Comparison of ENCODE assay signal across 8 mouse cellular contexts in the genomic region with DNA sequence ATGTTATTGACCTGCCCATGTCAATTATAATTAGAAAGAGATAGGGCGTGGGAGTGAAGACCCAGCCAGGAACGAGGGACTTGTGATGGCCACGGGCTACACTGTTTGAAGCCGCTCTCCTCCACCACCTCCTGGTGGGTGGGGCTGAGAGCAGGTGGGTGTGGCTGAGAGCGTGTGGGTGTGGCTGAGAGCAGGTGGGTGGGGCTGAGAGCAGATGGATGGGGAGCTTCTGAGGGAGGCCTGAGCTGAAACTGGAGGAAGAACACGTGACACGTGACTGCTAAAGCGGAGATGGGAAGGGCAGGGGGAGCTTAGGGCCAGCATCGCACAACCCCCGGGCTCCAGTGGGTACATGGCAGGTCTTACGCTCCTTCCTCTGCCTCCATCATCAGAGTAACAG. TPM values are rescaled to one million over a fixed set of nuclear protein-coding genes. Genes with fewer than 3 reads are reported as not detected.
A peak's percentile ranks its signal among the peaks of the same experiment; 100 is the strongest.
DNase-seq lines count a peak whose midpoint lies in the region; ATAC-seq and TF ChIP-seq lines count a peak whose summit lies in the region.

No protein-coding gene starts in this region.

- peaks cover 3% of the 10 kb centered on the region; the same call in 1 of the 2 replicates for H3K4me1 ChIP-seq in midbrain, embryonic 11.5 days (ENCODE audit: control insufficient read depth, insufficient read depth, low read length)
- H3K4me1 ChIP-seq in midbrain, embryonic 16.5 days (ENCODE audit: control insufficient read depth, insufficient read depth, low read length) = peaks cover 3% of the 10 kb centered on the region; the same call in 1 of the 2 replicates
- no peaks in the 10 kb centered on the region for H3K4me1 ChIP-seq in forebrain, postnatal 0 days (ENCODE audit: insufficient read depth)
- no peaks in the 10 kb centered on the region for H3K4me1 ChIP-seq in limb, embryonic 13.5 days

- H3K36me3 ChIP-seq in midbrain, embryonic 11.5 days (ENCODE audit: control insufficient read depth, insufficient read depth, low read length) = no peaks in the 10 kb centered on the region
- no peaks in the 10 kb centered on the region for H3K36me3 ChIP-seq in midbrain, embryonic 16.5 days (ENCODE audit: control insufficient read depth, insufficient read depth, low read length)
- H3K36me3 ChIP-seq in forebrain, postnatal 0 days (ENCODE audit: insufficient read depth) = no peaks in the 10 kb centered on the region
- H3K36me3 ChIP-seq in limb, embryonic 13.5 days = no peaks in the 10 kb centered on the region

- no peak for TF ChIP-seq CTCF in forebrain, postnatal 0 days (IDR thresholded peaks at IDR 0.05; ENCODE audit: low read depth)

- intact Hi-C loops in left cerebral cortex, postnatal 10 days (cut with DNase I) = no loop called here
- intact Hi-C loops in gastrocnemius, postnatal 14 days (cut with DNase I; ENCODE audit: low total_unique reads) = no loop called here

- H3K27me3 ChIP-seq in midbrain, embryonic 11.5 days (ENCODE audit: control insufficient read depth, insufficient read depth, low read length) = no peaks in the 10 kb centered on the region
- no peaks in the 10 kb centered on the region; the same call in 1 of the 2 replicates for H3K27me3 ChIP-seq in midbrain, embryonic 16.5 days (ENCODE audit: control insufficient read depth, insufficient read depth, low read depth, low read length)
- no peaks in the 10 kb centered on the region for H3K27me3 ChIP-seq in forebrain, postnatal 0 days (ENCODE audit: insufficient read depth, low read length)
- peaks cover 3% of the 10 kb centered on the region; the same call in 1 of the 2 replicates for H3K27me3 ChIP-seq in limb, embryonic 13.5 days

- no peak for DNase-seq in midbrain, embryonic 11.5 days (ENCODE audit: low spot score, missing footprints)
- DNase-seq in forebrain, postnatal 0 days = no peak
- peak; percentile 34 for DNase-seq in thymus, postnatal 14 days
- no peak for DNase-seq in left cerebral cortex, postnatal 10 days (ENCODE audit: extremely low spot score in 1 of 2, low spot score in 2 of 2)
- no peak for DNase-seq in spleen, adult 18-20 months
- DNase-seq in gastrocnemius, postnatal 14 days = no peak

- H3K4me3 ChIP-seq in midbrain, embryonic 11.5 days (ENCODE audit: low read depth, low read length) = no peak overlapping the region
- H3K4me3 ChIP-seq in midbrain, embryonic 16.5 days (ENCODE audit: low read depth, low read length) = no peak overlapping the region
- no peak overlapping the region for H3K4me3 ChIP-seq in forebrain, postnatal 0 days (ENCODE audit: low read depth, low read length)
- no peak overlapping the region for H3K4me3 ChIP-seq in limb, embryonic 13.5 days

- no peak overlapping the region for H3K9ac ChIP-seq in midbrain, embryonic 11.5 days (ENCODE audit: low read length)
- H3K9ac ChIP-seq in midbrain, embryonic 16.5 days (ENCODE audit: low read depth, low read length) = no peak overlapping the region
- H3K9ac ChIP-seq in forebrain, postnatal 0 days = no peak overlapping the region
- H3K9ac ChIP-seq in limb, embryonic 13.5 days = no peak overlapping the region

- H3K9me3 ChIP-seq in midbrain, embryonic 11.5 days (ENCODE audit: control insufficient read depth, low read length) = no peaks in the 10 kb centered on the region
- no peaks in the 10 kb centered on the region for H3K9me3 ChIP-seq in midbrain, embryonic 16.5 days (replicated peaks; ENCODE audit: control insufficient read depth, low read length, poor library complexity, severe bottlenecking)
- H3K9me3 ChIP-seq in forebrain, postnatal 0 days (ENCODE audit: low read length) = no peaks in the 10 kb centered on the region
- H3K9me3 ChIP-seq in limb, embryonic 13.5 days = no peaks in the 10 kb centered on the region

- ATAC-seq in midbrain, embryonic 11.5 days (ENCODE audit: low FRiP score) = peak; percentile 76
- no peak for ATAC-seq in midbrain, embryonic 16.5 days
- peak; percentile 55; the same call in 1 of the 2 replicates for ATAC-seq in forebrain, postnatal 0 days
- ATAC-seq in limb, embryonic 13.5 days (ENCODE audit: low FRiP score, low read depth) = peak; percentile 54; the same call in 1 of the 2 replicates

- H3K27ac ChIP-seq in midbrain, embryonic 11.5 days (ENCODE audit: low read depth, low read length) = no peak overlapping the region
- H3K27ac ChIP-seq in midbrain, embryonic 16.5 days (ENCODE audit: low read length) = no peak overlapping the region
- H3K27ac ChIP-seq in forebrain, postnatal 0 days (ENCODE audit: low read depth, low read length) = no peak overlapping the region
- no peak overlapping the region for H3K27ac ChIP-seq in limb, embryonic 13.5 days

- H3K4me2 ChIP-seq in midbrain, embryonic 11.5 days = 0 out of 2 replicates have a peak overlapping the region, but pooled peaks have one; percentile 7
- no peak overlapping the region for H3K4me2 ChIP-seq in midbrain, embryonic 16.5 days (ENCODE audit: low read length)
- H3K4me2 ChIP-seq in forebrain, postnatal 0 days (ENCODE audit: low read depth) = no peak overlapping the region
- no peak overlapping the region; the same call in 1 of the 2 replicates for H3K4me2 ChIP-seq in limb, embryonic 13.5 days (replicated peaks)

- WGBS in midbrain, embryonic 11.5 days = 13% methylated on average over 11 of the region's 11 CpGs
- 8% methylated on average over 11 of the region's 11 CpGs for WGBS in midbrain, embryonic 16.5 days
- 15% methylated on average over 11 of the region's 11 CpGs for WGBS in forebrain, postnatal 0 days
- WGBS in limb, embryonic 13.5 days = 12% methylated on average over 11 of the region's 11 CpGs

RNA-seq across cellular contexts. Expression of gene Ush1c, which starts 19.9 kb away (rescaled TPM):
- polyA plus RNA-seq in midbrain, embryonic 11.5 days (2014; fragmentation: Nextera tagmentation; extraction: Ambion mirVana) = 2.6 and 2.8 TPM in 2 replicates
- polyA plus RNA-seq in midbrain, embryonic 16.5 days (2015; fragmentation: Nextera tagmentation; extraction: Ambion mirVana) = 1.6 and 2.3 TPM in 2 replicates
- total RNA-seq in forebrain, postnatal 0 days (2014; rRNA removed) = 0.31 and 1.6 TPM in 2 replicates
- 1.6 and 1.9 TPM in 2 replicates for polyA plus RNA-seq in forebrain, postnatal 0 days (2015; fragmentation: Nextera tagmentation; extraction: Ambion mirVana)
- 0.84 and 1.5 TPM in 2 replicates for polyA plus RNA-seq in limb, embryonic 13.5 days (2015; fragmentation: Nextera tagmentation; extraction: Ambion mirVana)
- under 1 TPM in 1 of 2 experiments, not detected in 1; 0.16 TPM for total RNA-seq in left cerebral cortex, postnatal 10 days (2021)
- 1 to 10 TPM; 2.2 to 3.0 TPM for total RNA-seq in gastrocnemius, postnatal 14 days (2021)

RNA-seq across cellular contexts. Expression of gene Otog, which starts 22.4 kb away (rescaled TPM):
- polyA plus RNA-seq in midbrain, embryonic 11.5 days (2014; fragmentation: Nextera tagmentation; extraction: Ambion mirVana) = not detected in 2 replicates
- polyA plus RNA-seq in midbrain, embryonic 16.5 days (2015; fragmentation: Nextera tagmentation; extraction: Ambion mirVana) = 0.08 TPM in 1 of 2 replicates, not detected in the other
- total RNA-seq in forebrain, postnatal 0 days (2014; rRNA removed) = 0.08 TPM in 1 of 2 replicates, not detected in the other
- 0.02 and 0.03 TPM in 2 replicates for polyA plus RNA-seq in forebrain, postnatal 0 days (2015; fragmentation: Nextera tagmentation; extraction: Ambion mirVana)
- 0.43 and 0.56 TPM in 2 replicates for polyA plus RNA-seq in limb, embryonic 13.5 days (2015; fragmentation: Nextera tagmentation; extraction: Ambion mirVana)
- under 1 TPM; 0.26 to 0.34 TPM for total RNA-seq in left cerebral cortex, postnatal 10 days (2021)
- total RNA-seq in gastrocnemius, postnatal 14 days (2021) = under 1 TPM; 0.31 to 0.33 TPM

RNA-seq across cellular contexts. Expression of gene Abcc8, which starts 38.6 kb away (rescaled TPM):
- 0.46 and 0.49 TPM in 2 replicates for polyA plus RNA-seq in midbrain, embryonic 11.5 days (2014; fragmentation: Nextera tagmentation; extraction: Ambion mirVana)
- polyA plus RNA-seq in midbrain, embryonic 16.5 days (2015; fragmentation: Nextera tagmentation; extraction: Ambion mirVana) = 7.0 and 9.6 TPM in 2 replicates
- 11.5 and 18.9 TPM in 2 replicates for total RNA-seq in forebrain, postnatal 0 days (2014; rRNA removed)
- 6.7 and 7.0 TPM in 2 replicates for polyA plus RNA-seq in forebrain, postnatal 0 days (2015; fragmentation: Nextera tagmentation; extraction: Ambion mirVana)
- 0.96 and 1.1 TPM in 2 replicates for polyA plus RNA-seq in limb, embryonic 13.5 days (2015; fragmentation: Nextera tagmentation; extraction: Ambion mirVana)
- 10 to 100 TPM; 28.8 to 31.1 TPM for total RNA-seq in left cerebral cortex, postnatal 10 days (2021)
- total RNA-seq in gastrocnemius, postnatal 14 days (2021) = 1 to 10 TPM; 3.5 to 4.6 TPM
